Mouse (Mus musculus) liver, embryonic 14.5 days (tissue): ENCODE measurements around the gene Ap1s2.

Experiments
- CTCF ChIP-seq: IDR thresholded peaks from 2 replicates; pipeline ENCODE4 v1.5.1; 2016; ENCODE audit warnings: antibody characterized with exemption, low read depth, control low read depth
- EP300 ChIP-seq: IDR thresholded peaks from 2 replicates; pipeline ENCODE4 v1.6.1; 2016; ENCODE audit warnings: antibody characterized with exemption, low read depth

GRCm38 (mm10) chrX:163912791-163913190 lies 4.0 kb downstream of the Ap1s2 start:
- TF ChIP-seq CTCF: peak; percentile 42
- TF ChIP-seq EP300: no peak
